Mouse (Mus musculus): Measurements from ENCODE around the gene Hist1h2be. TPM values are rescaled to one million over a fixed set of nuclear protein-coding genes. Genes with fewer than 3 reads are reported as not detected.

The Hist1h2be gene
- total RNA-seq (2021): 1 to 10 TPM; 4.8 to 5.6 TPM
- long read RNA-seq, experiment 1: 0 reads
- long read RNA-seq, experiment 2: 0 reads

DNA sequence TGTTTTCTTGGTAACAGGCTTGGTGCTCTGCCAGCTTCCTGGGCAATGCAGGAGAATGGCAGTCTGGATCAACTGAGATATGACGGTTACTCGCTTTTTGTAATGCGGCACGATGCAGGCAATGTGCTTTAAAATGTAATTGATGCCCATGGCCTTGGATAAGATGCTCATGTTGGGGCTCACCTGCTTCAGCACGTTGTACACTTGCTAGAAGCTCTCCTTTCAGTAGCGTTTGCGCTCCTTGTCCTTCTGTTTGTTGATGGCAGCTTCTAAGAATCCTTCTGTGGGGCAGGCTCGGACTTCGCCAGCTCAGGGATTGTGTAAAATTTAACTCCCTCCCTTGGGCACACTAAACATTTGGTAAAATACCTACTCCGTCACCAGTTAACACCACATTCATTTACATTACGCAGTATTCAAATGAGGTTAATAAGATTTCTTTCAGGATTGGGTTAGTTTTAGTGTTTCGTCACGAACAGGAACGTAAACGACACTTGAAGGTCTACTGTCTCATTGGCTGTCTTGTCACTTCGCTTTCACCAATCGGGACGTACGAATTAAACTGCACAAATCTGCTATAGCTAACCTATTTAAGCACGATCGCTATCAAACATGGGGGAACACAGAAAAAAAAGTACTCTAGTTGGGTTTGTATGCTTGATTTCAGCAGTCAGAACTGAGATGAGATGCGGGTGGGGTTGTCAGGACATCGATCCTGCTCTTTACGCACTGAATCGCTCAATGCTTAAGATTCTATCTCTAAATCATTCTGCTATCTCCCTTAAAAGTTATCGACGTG, at the start of gene Hist1h2be:
TSS of gene Hist1h2be (minus strand) at position 392 of the 799 bp plus-strand sequence.
- DNase-seq (ENCODE audit: low spot score in 2 of 2): peak; percentile 69 to 93
- intact Hi-C loops (cut with DNase I): loop anchor here (5.0 kb wide), 2 partner anchors 76 to 116 kb away; partner anchors contain the start of genes Hist1h1c, Hist1h1t and Hist1h4c

DNA sequence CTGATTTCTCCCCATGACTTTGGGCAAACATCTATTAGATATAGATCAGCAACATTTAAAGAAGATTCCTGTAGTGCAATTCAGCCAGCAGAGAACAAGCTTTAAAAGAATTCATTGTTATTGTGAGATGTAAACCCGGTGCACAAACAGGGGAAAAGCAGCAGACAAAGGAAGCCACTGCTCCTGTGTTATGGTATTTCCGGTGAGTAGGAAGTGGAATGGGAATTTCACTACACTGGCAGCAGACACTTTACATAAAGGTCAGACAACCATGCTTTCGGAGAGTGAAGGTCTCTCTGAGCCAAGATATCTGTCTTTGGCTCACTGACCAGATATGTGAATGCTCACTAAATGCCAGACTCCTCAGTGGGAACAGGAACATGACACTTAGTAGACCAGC, 41.6 kb upstream of the Hist1h2be start:
- intact Hi-C loops (cut with DNase I): no loop called here
- DNase-seq (ENCODE audit: low spot score in 2 of 2): no peak

DNA sequence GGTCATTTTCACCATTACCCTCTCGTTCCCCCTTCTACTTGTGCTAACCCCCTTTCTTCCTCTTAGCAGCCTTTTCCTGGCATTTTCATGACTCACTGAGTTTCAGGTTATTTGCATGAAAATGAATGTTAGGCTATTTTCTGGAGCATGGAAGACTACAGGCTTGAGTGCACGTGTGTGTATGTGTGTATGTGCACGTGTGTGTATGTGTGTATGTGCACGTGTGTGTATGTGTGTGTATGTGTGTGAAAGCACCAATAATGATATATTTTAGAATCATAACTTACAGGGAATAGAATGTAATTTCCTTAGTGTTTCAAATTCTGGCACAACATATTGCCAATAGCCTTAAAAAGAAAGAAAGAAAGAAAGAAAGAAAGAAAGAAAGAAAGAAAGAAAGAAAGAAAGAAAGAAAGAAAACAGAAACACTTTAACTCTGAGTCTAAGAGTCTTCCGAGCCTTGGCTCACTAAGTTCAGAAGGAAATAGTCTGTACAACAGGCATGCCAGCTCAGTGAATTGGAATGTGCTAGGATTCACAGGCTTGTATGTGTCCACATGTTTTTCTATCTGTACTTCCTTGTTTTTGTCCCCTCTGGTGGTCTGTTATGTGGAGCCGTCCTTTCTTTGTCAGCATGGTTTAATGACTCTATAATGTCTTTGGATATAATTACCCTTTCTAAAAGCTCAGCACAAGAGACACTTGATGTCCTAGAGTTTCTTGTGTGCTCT, 38.9 kb upstream of the Hist1h2be start:
- no peak for DNase-seq (ENCODE audit: low spot score in 2 of 2)
- intact Hi-C loops (cut with DNase I): no loop called here

DNA sequence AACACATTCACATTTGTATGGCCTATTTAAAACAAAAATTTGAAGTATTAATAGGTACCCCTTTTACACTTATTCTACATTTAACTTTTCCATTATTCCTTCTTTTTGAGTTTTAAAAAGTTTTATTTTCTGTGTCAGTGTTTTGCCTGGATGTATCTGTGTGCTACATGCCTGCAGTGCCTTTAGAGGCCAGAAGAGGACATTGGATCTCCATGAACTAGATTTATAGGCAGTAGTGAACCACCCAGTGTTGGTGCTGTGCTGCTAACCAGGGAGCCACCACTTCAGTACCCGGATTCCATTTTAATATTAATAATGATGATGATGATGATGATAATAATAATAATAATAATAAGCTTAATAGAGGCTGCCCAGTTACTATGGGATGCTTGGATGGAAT, 9.7 kb upstream of the Hist1h2be start:
- intact Hi-C loops (cut with DNase I): no loop called here

DNA sequence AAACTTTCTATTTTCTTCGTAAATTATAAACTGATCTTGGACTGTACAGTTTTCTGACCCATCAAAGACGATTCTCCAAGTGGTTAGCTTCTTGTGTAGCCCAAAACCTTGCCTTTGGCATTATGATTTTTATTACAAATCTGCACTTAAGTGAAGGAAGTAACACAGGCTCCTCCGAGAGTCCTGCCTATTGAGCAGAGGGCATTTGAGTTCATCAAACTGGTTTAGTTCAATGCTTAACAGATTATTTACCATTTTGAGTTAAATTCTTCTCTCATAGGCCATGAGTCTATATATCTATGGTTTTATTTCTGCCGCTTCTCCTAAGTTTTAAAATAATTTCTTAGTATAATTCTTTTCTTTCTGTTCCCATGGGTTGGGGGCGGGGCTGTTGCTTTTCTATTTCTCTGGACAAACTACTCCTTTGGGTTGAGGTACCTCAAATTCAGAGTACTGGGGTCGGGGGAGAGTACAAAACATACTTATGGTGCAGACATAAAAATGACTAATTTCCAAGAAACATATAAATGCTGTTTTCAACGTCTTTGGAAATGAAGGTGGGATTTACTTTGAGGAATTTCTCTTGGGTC, 2.0 kb upstream of the Hist1h2be start:
- intact Hi-C loops (cut with DNase I): loop anchor here (2.0 to 5.0 kb wide), 3 partner anchors 60 to 114 kb away; partner anchors contain the start of genes Hist1h1c, Hist1h1t, Hist1h2ac and Hist1h4c
- peak in 1 of 2 experiments; percentile 9 for DNase-seq (ENCODE audit: low spot score in 2 of 2)

More for the DNA sequence above, 9.7 kb upstream of the Hist1h2be start:
- DNase-seq (ENCODE audit: low spot score in 2 of 2): peak in 1 of 2 experiments; percentile 33

DNA sequence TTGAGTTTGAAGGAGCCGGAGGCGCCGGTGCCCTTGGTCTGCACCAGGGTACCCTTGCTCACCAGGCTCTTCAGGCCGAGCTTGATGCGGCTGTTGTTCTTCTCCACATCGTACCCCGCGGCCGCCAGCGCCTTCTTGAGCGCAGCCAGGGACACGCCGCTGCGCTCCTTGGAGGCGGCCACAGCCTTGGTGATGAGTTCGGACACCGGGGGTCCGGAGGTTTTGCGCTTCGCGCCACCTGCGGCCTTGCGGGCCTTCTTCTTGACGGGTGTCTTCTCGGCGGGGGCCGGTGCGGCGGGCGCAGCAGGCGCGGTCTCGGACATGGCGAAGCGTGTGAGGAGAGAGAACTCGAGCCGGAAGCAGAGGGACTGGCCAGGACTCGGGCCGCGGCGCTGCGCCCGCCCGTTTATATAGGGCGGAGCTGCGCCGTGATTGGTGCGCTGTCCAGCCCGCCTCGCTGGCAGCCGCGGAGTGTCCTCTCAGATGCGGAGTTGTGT, 1.3 kb upstream of the Hist1h2be start, which contains the start of gene Hist1h1e:
TSS of gene Hist1h1e (minus strand) at position 384 of the 497 bp plus-strand sequence.
- intact Hi-C loops (cut with DNase I): loop anchor here (2.0 to 5.0 kb wide), 3 partner anchors 61 to 115 kb away; partner anchors contain the start of genes Hist1h1c, Hist1h1t, Hist1h2ac and Hist1h4c
- peak; percentile 87 to 88 for DNase-seq (ENCODE audit: low spot score in 2 of 2)

DNA sequence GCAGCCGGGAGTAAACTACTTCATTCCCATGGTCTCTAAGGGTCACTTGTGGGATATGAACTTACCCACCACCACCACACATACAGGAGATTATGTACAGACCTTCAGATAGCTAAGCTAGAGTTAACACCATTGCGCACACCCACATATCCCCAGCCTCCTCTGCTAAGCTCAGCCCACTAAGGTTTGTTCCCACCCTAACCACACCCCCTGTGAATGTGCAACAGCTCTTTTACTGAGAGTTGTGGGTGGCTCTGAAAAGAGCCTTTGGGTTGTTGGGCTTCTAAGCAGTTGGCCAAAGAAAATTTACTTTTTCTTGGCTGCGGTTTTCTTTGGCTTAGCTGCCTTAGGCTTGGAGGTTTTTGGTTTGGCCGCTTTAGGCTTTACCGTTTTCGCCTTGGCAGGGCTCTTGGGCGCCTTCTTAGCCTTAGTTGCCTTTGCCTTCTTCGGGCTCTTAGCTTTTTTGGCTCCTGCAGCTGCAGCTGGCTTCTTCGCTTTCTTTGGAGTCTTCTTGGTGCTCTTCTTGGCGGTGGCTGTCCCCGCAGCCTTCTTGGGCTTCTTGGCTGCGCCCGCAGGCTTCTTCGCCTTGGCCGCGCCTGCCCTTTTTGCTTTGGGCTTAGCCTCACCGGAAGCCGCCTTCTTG, 729 bp upstream of the Hist1h2be start:
- intact Hi-C loops (cut with DNase I): loop anchor here (2.0 to 5.0 kb wide), 3 partner anchors 61 to 116 kb away; partner anchors contain the start of genes Hist1h1c, Hist1h1t, Hist1h2ac and Hist1h4c
- peak; percentile 70 to 85 for DNase-seq (ENCODE audit: low spot score in 2 of 2)

DNA sequence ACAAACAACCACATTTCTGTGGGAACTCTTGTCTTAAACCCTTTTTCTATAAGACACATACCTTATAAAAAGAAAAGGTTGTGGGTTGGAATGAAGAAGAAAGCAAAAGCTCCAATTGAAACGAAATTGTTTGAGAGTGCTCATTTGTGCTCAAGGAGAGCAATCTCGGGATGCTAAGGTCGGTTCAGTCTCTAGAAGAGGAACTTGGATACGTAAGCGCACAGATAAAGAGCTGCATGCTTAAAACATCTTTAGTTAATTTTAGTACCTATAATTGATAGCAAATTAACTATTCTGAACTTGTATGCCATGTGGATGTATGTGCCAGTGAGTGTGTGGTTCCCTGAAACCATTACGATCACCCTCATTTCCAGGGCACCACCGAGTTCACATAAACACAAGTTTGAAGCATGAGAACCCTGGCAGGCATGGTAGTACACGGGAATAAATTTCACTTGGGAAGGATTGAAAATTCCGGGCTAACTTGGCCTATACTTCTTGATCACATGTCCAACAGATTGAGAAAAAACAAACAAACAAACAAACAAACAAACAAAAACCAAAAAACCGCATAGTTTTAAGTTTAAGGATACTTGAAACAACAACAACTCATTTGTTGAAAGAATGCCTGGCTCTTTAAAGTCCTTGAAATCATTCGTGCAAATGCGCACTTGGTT, 730 bp downstream of the Hist1h2be start:
- DNase-seq (ENCODE audit: low spot score in 2 of 2): peak in 1 of 2 experiments; percentile 2
- intact Hi-C loops (cut with DNase I): loop anchor here (5.0 kb wide), 2 partner anchors 77 to 117 kb away; partner anchors contain the start of genes Hist1h1c, Hist1h1t and Hist1h4c

DNA sequence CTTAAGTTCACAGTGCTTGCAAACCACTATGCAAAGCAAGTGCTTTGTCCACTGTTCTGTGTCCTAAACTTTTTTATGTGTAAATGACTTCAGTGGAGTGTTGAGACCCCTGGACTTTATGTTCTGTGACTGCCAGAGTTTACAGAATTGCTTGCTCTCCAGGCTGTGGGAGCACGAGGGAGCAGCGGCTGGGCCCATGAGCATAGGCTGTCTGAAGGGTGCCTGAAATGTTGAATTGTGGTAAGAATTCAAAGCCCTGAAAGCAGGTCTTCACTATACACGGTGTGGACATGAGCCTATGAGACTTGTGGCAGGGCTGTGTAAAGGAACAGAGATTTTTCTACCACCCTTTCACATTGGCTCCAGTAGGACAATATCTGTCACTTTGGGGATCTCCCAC, 9.3 kb downstream of the Hist1h2be start:
- no peak for DNase-seq (ENCODE audit: low spot score in 2 of 2)
- intact Hi-C loops (cut with DNase I): no loop called here

DNA sequence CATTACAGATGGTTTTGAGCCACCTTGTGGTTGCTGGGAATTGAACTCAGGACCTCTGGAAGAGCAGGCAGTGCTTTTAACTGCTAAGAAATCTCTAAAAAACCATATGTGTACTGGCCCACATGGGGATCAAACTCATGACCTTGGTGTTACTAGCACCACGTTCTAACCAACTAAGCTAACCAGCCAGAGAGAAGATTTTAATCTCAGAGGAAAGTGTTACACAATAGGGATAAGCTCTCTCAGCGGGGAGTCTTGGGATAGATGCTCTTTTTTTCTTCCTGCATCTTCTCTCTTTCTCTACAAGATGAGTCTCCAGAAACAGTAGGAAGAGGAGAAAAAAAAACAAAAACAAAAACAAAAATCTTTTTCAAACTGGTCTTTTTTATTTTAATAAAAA, 10.5 kb downstream of the Hist1h2be start:
- intact Hi-C loops (cut with DNase I): no loop called here
- no peak for DNase-seq (ENCODE audit: low spot score in 2 of 2)

DNA sequence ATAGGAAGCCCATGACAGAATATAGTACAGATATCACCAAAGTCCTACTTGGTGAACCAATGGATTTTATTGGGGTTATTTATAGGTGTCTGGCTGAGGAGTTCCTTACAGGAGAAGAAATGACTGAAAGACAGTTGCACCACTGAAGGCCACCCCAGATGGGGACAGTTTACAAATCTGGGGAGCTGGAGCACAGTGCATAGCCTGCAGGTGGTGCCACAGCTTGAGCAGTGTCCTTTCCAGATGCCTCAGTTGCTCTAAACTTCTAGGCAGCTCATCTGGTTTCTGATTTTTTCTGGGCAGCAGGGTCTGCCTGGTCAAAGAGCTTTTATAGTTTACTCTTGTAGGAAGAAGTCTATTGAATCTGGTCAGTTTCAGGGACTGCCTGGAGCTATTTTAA, 11.1 kb downstream of the Hist1h2be start:
- intact Hi-C loops (cut with DNase I): no loop called here
- DNase-seq (ENCODE audit: low spot score in 2 of 2): no peak

DNA sequence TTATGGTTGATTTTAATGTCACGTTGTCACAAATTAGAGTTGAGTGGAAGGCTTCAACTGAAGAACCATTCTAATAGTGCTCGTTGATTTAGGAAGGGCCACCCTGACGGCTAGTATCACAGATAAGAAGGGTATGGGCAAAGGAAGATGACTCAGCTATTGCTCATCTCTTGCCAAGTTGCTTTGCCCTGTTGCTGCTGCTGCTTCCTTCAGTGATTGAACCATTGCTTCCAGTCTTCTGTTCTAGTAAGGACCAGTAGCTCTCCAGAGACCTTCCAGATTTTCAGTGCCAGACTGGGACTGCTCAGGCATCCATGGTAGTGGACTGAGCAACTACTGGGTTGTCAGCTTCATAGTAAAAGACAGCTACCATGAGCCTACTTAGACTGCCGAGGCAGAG, 11.7 kb downstream of the Hist1h2be start:
- intact Hi-C loops (cut with DNase I): no loop called here
- no peak for DNase-seq (ENCODE audit: low spot score in 2 of 2)

DNA sequence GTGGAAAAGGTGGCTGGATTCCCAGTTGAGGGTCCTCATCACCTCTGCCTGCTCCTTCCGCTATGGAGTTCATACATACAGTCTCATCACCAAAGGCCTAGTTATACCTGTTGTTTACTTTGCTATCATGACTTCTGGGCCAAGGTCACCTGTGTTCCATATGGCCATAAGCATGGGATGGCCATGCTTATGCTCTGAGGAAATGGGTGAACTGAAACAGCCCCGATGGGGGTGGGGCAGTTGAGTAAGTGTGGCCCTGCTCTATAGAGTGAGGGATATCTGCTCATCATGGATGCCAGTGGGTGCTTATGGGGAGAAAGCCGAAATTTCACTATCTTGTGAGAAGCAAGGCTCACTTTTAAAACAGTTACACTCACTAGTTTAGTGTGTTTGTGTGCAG, 15.9 kb downstream of the Hist1h2be start:
- intact Hi-C loops (cut with DNase I): no loop called here
- DNase-seq (ENCODE audit: low spot score in 2 of 2): no peak

DNA sequence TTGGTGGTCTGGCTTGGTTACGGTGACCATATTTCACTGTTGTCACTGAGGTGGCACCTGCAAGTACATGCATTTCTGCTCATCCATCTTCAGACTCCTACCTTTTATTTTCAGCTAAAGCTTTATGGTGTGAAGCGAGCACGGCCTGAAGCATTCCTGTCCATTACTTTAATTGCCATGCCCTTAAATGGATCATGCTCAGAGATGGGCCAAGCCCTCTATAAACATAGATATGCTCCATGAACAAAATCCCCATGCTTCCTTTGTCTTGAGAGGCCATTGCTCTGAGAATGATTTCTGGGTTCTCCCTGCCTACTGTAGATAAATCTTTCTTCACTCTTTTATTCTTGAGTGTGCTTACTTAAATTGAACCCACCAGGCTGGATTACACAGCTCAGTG, 16.5 kb downstream of the Hist1h2be start:
- intact Hi-C loops (cut with DNase I): no loop called here

DNA sequence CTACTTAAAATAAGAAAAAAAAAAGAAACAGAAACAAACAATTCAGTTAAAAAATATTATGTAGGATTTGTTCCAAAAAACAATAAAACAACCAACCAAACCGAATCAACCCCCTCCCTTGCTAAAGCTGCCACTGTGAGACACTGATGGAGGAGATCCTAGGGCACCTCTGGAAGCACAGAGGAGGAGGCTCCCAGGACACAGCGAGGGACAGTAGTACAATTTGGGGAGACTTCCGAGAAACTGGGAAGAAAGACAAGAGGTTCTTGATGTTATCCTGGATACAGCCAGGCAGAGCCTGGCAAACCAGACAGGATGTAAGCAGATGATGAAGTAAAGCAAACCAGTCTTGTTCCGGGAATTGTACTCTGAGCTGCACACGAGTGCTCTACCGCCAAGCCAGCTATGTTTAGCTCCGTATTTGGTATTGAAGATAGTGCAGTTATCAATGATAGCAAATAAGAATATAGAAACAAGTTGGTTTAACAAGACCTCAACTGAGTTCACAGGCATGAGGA, 17.7 kb downstream of the Hist1h2be start:
- no peak for DNase-seq (ENCODE audit: low spot score in 2 of 2)
- intact Hi-C loops (cut with DNase I): no loop called here

More for the DNA sequence above, 16.5 kb downstream of the Hist1h2be start:
- DNase-seq (ENCODE audit: low spot score in 2 of 2): no peak

DNA sequence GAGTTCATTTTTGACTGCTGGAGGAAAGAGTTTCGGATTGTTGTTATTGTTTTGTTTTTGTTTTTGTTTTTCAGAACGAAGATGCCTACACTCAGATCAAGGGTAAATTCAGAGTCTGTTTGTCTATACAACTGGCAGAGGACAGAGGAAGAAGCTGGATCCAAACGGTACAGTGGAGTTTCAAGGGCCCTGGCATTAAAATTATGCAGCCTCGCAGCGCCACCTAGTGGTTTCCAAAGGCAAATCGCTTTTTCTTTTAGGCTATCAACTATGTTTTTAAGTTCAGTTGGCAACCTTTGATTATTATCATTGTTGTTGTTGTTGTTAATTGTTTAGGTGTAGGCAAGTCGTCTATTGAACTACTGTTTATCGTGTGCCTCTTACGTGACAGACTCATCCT, 23.0 kb downstream of the Hist1h2be start:
- intact Hi-C loops (cut with DNase I): loop anchor here (1.0 kb wide), 1 partner anchor 12 kb away; no protein-coding TSS in a partner anchor
- peak; percentile 56 to 79 for DNase-seq (ENCODE audit: low spot score in 2 of 2)

DNA sequence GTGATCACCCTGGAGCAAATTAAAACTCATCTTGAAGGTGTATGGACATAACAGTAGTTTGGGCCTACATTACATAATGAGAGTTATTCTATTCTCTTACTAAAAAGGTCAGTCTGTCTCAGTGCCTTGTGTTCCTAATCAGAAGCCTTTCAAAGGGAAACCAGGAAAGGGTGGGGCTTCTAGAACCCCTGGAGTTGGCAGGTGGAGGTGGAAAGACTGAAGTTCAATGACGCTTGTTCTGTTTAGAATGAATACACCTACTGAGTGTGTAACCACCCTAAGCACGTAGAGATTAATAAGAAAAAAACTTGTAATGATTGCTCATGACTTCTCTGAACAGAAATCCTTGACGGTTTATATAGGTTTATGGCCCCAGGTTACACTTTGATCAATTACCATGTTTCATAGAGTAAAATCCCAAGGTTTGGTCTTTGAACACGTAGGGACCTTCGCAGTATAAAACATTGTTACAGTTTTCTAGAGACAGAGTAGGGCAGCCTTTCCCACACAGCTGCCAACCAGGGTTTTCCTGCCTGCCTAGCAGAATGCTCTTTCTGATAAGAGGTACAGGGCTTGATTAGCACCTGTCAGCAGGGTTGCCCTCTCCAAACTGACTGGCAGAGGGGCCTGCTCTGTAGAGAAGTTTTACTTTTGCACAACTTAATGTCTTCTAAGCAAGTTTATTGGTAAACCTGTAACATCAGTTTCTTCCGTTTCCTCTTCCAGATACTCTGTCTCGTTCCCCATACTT, 25.1 kb downstream of the Hist1h2be start:
- intact Hi-C loops (cut with DNase I): no loop called here
- DNase-seq (ENCODE audit: low spot score in 2 of 2): no peak
